Mouse (Mus musculus) CD4-positive, CD25-positive, alpha-beta regulatory T cell (primary cell): ENCODE data around the gene Adcy3. TPM values are rescaled to one million over a fixed set of nuclear protein-coding genes. Genes with fewer than 3 reads are reported as not detected.

Source experiments
- polyA plus RNA-seq: library from polyadenylated mRNA; unstranded; fragments of 100-300 nt; shearing (Covaris generic); gene quantifications from one replicate; pipeline ENCODE4 v1.2.1, GENCODE M21; 2017

The Adcy3 gene
- 33.5 TPM for polyA plus RNA-seq

DNA sequence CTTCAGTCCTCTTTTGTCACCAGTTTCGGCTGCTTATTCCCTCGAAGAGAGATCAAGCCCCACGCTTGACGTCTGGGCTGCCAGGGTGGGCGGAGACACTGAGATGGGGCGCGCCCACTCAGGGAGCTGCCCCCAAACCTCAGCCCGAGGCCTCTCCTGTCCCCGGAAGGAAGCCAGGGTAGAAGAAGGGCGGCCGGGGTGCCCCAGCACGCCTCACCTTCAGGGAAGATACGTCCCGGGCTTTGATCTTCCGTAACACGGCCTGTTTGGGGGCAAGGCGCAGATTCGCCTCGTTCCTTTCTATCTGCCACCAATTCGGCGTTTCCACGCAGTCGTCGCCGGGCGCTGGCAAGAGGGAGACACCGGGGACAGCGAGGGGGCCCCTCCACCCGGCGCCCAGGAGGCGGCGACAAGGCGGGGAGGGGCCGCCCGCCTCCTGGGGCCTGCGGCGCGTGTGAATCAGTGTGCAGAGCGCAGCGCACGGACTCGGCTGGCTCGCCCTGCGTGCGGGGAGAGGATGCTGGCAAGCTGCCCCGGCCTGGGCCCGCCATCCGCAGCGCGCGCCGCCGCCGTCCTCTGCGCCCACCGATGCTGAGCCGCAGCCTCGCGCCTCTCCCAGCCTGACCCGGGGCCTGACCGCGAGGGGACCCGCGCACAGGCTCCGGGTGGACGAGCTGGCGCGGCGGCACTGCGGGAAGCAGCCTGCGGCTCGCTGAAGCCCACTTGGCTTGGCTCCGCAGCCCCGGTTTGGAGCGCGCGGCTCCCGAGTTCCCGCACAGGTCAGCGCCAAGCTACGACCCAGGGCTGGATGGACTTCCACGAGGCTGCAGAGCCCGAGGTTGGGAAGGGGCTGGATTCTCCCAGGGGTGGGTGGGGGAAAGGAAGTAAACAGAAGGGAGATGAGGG is at the start of gene Adcy3:
Gene Adcy3 (plus strand): TSS at position 163 of the 906 bp plus-strand sequence.

DNA sequence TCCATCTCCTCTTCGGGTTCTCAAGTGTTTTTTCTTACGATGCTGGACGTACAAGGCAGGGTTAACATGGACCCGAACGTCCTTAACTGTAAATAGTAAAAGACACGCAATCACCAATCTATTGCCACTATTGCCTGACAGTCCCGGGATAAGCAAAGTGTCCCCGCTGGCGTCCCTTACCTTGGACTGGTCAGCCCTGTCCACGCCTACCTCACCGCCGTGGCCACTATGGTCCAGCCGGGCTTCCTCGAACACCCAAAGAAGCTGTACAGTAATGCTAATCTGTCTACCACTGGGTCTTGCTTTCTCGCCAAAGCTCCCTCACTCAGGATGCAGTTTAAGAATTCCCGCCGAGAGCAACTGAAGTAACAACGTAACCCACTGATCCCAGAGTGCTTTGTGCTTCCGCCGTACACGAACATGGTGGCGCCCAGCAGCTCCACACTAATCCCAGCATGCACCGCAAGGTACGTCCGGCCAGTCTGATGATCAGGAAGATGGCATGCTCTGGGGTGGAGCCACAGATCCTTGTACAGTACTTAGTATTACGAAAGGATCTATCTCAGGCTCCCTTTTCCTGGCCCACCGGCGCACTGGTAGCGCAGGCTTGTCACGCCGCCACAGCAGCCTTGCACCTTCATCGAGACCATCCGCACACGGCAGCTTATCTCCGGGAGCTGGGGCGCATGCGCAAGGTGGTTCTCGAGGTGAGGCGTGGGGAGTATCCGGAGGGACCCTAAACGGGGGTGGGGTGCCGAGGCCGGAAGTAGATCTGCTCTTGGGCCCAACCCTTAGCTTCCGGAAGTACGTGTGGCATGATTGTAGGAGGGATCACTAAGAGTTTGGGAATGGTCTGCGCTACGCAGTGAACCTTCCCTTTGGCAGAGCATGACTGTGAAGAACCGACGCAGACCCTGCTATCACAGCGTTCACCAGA is 100.9 kb downstream of the Adcy3 start, which contains the start of the genes Ptrhd1 and Cenpo:
Gene Ptrhd1 (plus strand): TSS at position 456 of the 937 bp plus-strand sequence.
Gene Cenpo (minus strand): TSS at position 723 of the 937 bp plus-strand sequence.

Other genes starting within 250 kb of the Adcy3 start
- gene Pomc, start 178.2 kb upstream of the Adcy3 start, polyA plus RNA-seq, result 1.8 TPM
- gene Efr3b, start 94.2 kb upstream of the Adcy3 start, polyA plus RNA-seq, result 0.08 TPM
- 12.2 TPM for gene Dnajc27, start 50.5 kb upstream of the Adcy3 start, polyA plus RNA-seq
- gene Ptrhd1, start 100.9 kb downstream of the Adcy3 start, polyA plus RNA-seq, result 3.2 TPM
- 27.2 TPM for gene Cenpo, start 101.2 kb downstream of the Adcy3 start, polyA plus RNA-seq